Mouse (Mus musculus): ENCODE results near the gene P3h3. TPM values are rescaled to one million over a fixed set of nuclear protein-coding genes. Genes with fewer than 3 reads are reported as not detected.

Gene P3h3
- polyA plus RNA-seq, 1 experiment: 123 TPM

- TF ChIP-seq CTCF (IDR thresholded peaks at IDR 0.05; ENCODE audit: borderline replicate concordance, extremely low read depth, insufficient read depth, insufficient read length) (peak; percentile 16; the same call in 1 of the 2 replicates), POLR2A (IDR thresholded peaks at IDR 0.05; ENCODE audit: borderline replicate concordance, extremely low read depth, insufficient read depth, insufficient read length, poor library complexity, severe bottlenecking) (peak; percentile 68; the same call in 1 of the 2 replicates)
- DNase-seq (ENCODE audit: low read depth): peak; percentile 85
Observed at GRCm38 (mm10) chr6:124863658-124864298, 6.2 kb upstream of the P3h3 start, which contains the start of gene Gpr162. Gpr162 (minus strand) TSS chr6:124863983.

- TF ChIP-seq CTCF (IDR thresholded peaks at IDR 0.05; ENCODE audit: borderline replicate concordance, extremely low read depth, insufficient read depth, insufficient read length) (no peak), POLR2A (IDR thresholded peaks at IDR 0.05; ENCODE audit: borderline replicate concordance, extremely low read depth, insufficient read depth, insufficient read length, poor library complexity, severe bottlenecking) (no peak)
- no peak for DNase-seq (ENCODE audit: low read depth)
Observed at GRCm38 (mm10) chr6:124863125-124863657, 5.6 kb upstream of the P3h3 start.

- peak; percentile 60 for DNase-seq (ENCODE audit: low read depth)
- TF ChIP-seq CTCF (IDR thresholded peaks at IDR 0.05; ENCODE audit: borderline replicate concordance, extremely low read depth, insufficient read depth, insufficient read length) (no peak), POLR2A (IDR thresholded peaks at IDR 0.05; ENCODE audit: borderline replicate concordance, extremely low read depth, insufficient read depth, insufficient read length, poor library complexity, severe bottlenecking) (no peak)
Observed at GRCm38 (mm10) chr6:124862406-124863124, 5.0 kb upstream of the P3h3 start.

DNA sequence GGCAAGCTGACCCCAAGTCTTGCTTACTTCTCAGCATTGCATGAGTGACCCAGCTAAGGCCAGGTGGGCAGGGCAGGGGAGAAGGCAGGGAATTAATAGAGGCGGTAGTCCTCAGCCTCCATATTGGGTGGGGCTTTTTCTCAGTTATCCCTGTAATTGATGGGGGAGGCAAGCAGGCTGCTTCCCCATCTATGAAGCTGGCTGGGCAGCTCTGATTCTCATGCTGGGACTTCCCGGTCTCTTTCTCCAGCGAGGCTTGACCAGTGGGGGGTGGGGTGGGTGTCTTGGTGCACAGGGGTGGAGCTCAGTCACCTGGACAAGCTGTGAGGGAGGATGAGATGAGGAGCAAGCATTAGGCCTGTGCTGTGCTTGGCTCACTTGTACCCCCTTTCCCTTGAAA is 4.2 kb upstream of the P3h3 start:
- no peak for DNase-seq (ENCODE audit: low read depth)
- TF ChIP-seq POLR2A (IDR thresholded peaks at IDR 0.05; ENCODE audit: borderline replicate concordance, extremely low read depth, insufficient read depth, insufficient read length, poor library complexity, severe bottlenecking): no peak
- TF ChIP-seq CTCF (IDR thresholded peaks at IDR 0.05; ENCODE audit: borderline replicate concordance, extremely low read depth, insufficient read depth, insufficient read length): no peak

- TF ChIP-seq POLR2A (IDR thresholded peaks at IDR 0.05; ENCODE audit: borderline replicate concordance, extremely low read depth, insufficient read depth, insufficient read length, poor library complexity, severe bottlenecking) (no peak), CTCF (IDR thresholded peaks at IDR 0.05; ENCODE audit: borderline replicate concordance, extremely low read depth, insufficient read depth, insufficient read length) (no peak)
Observed at GRCm38 (mm10) chr6:124861266-124861665, 3.7 kb upstream of the P3h3 start.

DNA sequence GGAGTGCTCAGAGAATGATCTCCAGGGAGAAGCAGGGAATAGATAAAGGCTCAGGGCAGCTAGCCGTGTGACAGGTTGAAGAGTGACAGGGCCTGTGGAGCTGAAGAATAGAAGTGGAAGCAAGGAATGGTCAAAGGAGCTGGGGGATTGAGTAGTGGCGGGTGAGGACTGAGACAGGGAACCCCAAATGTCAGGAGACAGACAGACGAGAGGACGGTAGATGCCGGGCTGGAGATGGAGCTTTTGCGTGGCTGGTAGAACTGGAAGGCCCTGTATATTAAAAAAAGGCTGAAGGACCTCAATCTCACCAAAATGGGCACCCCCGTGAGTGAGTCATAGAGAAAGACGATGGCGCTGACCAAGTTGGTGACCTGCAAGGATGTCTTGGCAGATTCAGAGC is 3.0 kb upstream of the P3h3 start:
- DNase-seq (ENCODE audit: low read depth): no peak
- no peak for TF ChIP-seq POLR2A (IDR thresholded peaks at IDR 0.05; ENCODE audit: borderline replicate concordance, extremely low read depth, insufficient read depth, insufficient read length, poor library complexity, severe bottlenecking)

More at GRCm38 (mm10) chr6:124861266-124861665, 3.7 kb upstream of the P3h3 start:
- peak; percentile 21 for DNase-seq (ENCODE audit: low read depth)

- no peak for TF ChIP-seq POLR2A (IDR thresholded peaks at IDR 0.05; ENCODE audit: borderline replicate concordance, extremely low read depth, insufficient read depth, insufficient read length, poor library complexity, severe bottlenecking)
- TF ChIP-seq CTCF (IDR thresholded peaks at IDR 0.05; ENCODE audit: borderline replicate concordance, extremely low read depth, insufficient read depth, insufficient read length): peak; percentile 90
- DNase-seq (ENCODE audit: low read depth): peak; percentile 89
Observed at GRCm38 (mm10) chr6:124859725-124860124, 2.2 kb upstream of the P3h3 start.

GRCm38 (mm10) chr6:124858561-124859318 is 1.2 kb upstream of the P3h3 start:
- no peak for DNase-seq (ENCODE audit: low read depth)
- TF ChIP-seq POLR2A (IDR thresholded peaks at IDR 0.05; ENCODE audit: borderline replicate concordance, extremely low read depth, insufficient read depth, insufficient read length, poor library complexity, severe bottlenecking) (no peak), CTCF (IDR thresholded peaks at IDR 0.05; ENCODE audit: borderline replicate concordance, extremely low read depth, insufficient read depth, insufficient read length) (no peak)

DNA sequence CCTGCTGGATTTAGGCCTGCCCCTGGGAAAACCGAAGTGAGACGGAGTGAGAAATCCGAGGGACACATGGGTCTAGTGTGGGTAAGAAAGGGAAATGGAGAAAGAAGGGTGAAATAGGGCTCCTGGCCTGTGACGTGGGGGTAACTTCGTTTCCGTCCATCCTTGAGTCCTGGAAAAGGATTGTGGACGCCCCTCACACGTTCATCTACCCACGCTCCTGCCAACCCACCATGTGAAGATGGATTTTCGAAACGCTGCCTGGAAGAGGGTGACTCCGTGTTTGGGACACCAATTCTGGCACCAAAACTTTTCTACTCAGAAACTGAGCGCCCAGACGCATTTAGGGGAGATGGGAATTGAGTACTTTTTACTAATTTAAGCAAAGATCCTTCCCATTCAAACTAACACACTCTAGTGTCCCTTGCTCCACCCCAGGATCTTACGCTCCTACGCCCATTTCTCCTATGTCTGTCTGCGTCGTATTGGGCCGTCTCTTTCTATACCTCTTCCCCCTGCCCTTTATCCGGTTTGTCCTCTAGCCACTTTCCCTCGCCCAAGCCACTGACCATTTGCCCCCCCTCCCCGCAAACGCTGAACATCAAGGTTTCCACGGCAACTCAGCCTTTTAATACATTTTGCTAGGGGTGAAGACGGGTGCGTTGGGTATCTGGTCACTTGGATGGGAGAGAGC is 433 bp upstream of the P3h3 start:
- no peak for DNase-seq (ENCODE audit: low read depth)
- TF ChIP-seq CTCF (IDR thresholded peaks at IDR 0.05; ENCODE audit: borderline replicate concordance, extremely low read depth, insufficient read depth, insufficient read length) (no peak), POLR2A (IDR thresholded peaks at IDR 0.05; ENCODE audit: borderline replicate concordance, extremely low read depth, insufficient read depth, insufficient read length, poor library complexity, severe bottlenecking) (no peak)

GRCm38 (mm10) chr6:124856321-124856720 is 1.2 kb downstream of the P3h3 start:
- DNase-seq (ENCODE audit: low read depth): peak; percentile 87
- TF ChIP-seq CTCF (IDR thresholded peaks at IDR 0.05; ENCODE audit: borderline replicate concordance, extremely low read depth, insufficient read depth, insufficient read length): no peak

GRCm38 (mm10) chr6:124854647-124855046 is 2.9 kb downstream of the P3h3 start:
- TF ChIP-seq POLR2A (IDR thresholded peaks at IDR 0.05; ENCODE audit: borderline replicate concordance, extremely low read depth, insufficient read depth, insufficient read length, poor library complexity, severe bottlenecking) (no peak), CTCF (IDR thresholded peaks at IDR 0.05; ENCODE audit: borderline replicate concordance, extremely low read depth, insufficient read depth, insufficient read length) (no peak)
- DNase-seq (ENCODE audit: low read depth): no peak

All from brain, embryonic 14.5 days (tissue).